Mouse (Mus musculus): ENCODE results near the gene Thumpd2.

- no peak for TF ChIP-seq POLR2A (IDR thresholded peaks at IDR 0.05; ENCODE audit: borderline replicate concordance, insufficient read depth, low read length)
- no peak for TF ChIP-seq CTCF (IDR thresholded peaks at IDR 0.05; ENCODE audit: borderline replicate concordance, insufficient read depth, low read depth, low read length)
Measured at GRCm38 (mm10) chr17:80997226-80997625, 67.7 kb downstream of the Thumpd2 start.
